Mouse (Mus musculus) hindbrain, postnatal 0 days (tissue): ENCODE measurements at regions not wholly inside any gene's neighbourhood (a gene's known extent, or its start where the extent isn't known, plus 50 kb on each side); places are given as distances from the start of the nearest gene placed in this dataset.
"Not testable (repeated sequence)": the region's sequence is repeated elsewhere in the genome, so short reads cannot be mapped to it uniquely, and the experiment has no call there.

Source experiments
- ATAC-seq: fragments of 200-750 bp; cut with Nextera tagmentation; 2 replicates; pipeline ENCODE4 v1.8.0; 2017; ENCODE audit warnings: mild to moderate bottlenecking, moderate TSS enrichment, moderate library complexity
- DNase-seq: peaks from one replicate; pipeline ENCODE4 v3.0.0-alpha.2; 2015; ENCODE audit warnings: low spot score
- H3K27ac ChIP-seq: fragments of 300-500 bp; sonication (generic); 2 replicates; pipeline ENCODE4 v1.5.1; 2014; ENCODE audit warnings: mild to moderate bottlenecking
- H3K27me3 ChIP-seq: fragments of 300-500 bp; sonication (generic); 2 replicates; pipeline ENCODE4 v1.6.1; 2014; ENCODE audit warnings: low read length, mixed read lengths; ENCODE audit not compliant: insufficient read depth
- H3K36me3 ChIP-seq: fragments of 300-500 bp; sonication (generic); 2 replicates; pipeline ENCODE4 v1.6.1; 2014; ENCODE audit warnings: low read length, mixed read lengths; ENCODE audit not compliant: insufficient read depth
- H3K4me1 ChIP-seq: fragments of 300-500 bp; sonication (generic); 2 replicates; pipeline ENCODE4 v1.6.1; 2014; ENCODE audit warnings: antibody characterized with exemption, low read length, mixed read lengths; ENCODE audit not compliant: insufficient read depth
- H3K4me2 ChIP-seq: fragments of 300-500 bp; sonication (generic); 2 replicates; pipeline ENCODE4 v1.6.1; 2014; ENCODE audit warnings: low read depth, mild to moderate bottlenecking, low read length, moderate library complexity, mixed read lengths
- H3K4me3 ChIP-seq: fragments of 300-500 bp; sonication (generic); 2 replicates; pipeline ENCODE4 v1.5.1; 2014; ENCODE audit warnings: low read length
- H3K9ac ChIP-seq: fragments of 300-500 bp; sonication (generic); replicated peaks from 2 replicates; pipeline ENCODE4 v1.6.1; 2014; ENCODE audit warnings: mild to moderate bottlenecking, low read length, moderate library complexity, mixed read lengths
- H3K9me3 ChIP-seq: fragments of 300-500 bp; sonication (generic); 2 replicates; pipeline ENCODE4 v1.6.1; 2016; ENCODE audit warnings: low read length, mixed read lengths
- WGBS: fragments of 180-500 bp; shearing (Covaris S2); extraction: QIAGEN DNeasy Blood & Tissue Kit; methylation state at CpG from one replicate; pipeline ENCODE4 v1.1.7; 2014; 5-methylcytosine and 5-hydroxymethylcytosine counted together

DNA sequence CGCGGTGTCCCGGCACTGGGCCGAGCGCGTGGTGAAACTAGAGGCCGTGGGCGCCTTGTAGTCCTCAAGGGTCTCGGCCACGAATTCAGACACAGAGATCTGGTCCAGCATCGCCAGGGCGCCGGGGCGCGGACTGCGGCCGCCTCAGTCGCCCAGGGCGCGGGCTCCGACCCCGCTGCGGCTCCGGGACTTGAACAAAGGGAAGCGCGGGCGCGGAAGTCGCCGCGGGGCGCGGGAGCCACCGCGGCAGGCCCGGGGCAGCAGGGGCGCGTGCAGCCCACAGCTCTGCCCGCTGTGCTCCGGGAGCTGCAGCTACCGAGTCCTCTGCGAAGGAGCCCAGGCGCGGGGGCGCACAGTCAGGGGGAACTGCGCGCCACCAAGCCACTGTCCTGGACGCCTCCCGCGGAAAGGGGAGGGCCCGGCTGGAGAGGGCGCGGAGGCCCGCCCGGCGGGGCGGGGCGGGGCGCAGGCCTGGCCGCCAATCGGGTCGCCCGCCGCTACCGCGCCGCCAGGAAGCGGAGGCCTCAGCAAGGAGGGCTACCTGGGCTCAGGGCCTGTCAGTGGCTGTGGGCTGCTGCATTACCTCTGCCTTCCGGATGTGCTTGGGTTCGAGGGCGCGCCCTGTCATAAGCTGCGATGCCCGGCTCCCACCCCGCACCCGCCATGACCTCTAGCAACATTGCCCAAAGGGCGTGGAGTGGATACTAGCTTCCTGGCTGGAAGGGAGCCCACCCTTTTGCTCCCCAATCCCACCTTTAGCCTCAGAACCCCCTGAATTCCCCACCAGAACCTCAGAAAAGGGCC is 155.2 kb upstream of the 9030624G23Rik start:
- not testable (repeated sequence) for H3K9me3 ChIP-seq, H3K36me3 ChIP-seq, H3K27me3 ChIP-seq, ATAC-seq, H3K9ac ChIP-seq, H3K4me1 ChIP-seq
- Histone ChIP-seq H3K4me2 (peak overlapping the region; percentile 44; the same call in 1 of the 2 replicates), H3K27ac (peak overlapping the region; percentile 46), H3K4me3 (peak overlapping the region; percentile 43)
- WGBS: 4% methylated on average over 41 of the region's 77 CpGs
- peak; percentile 6 for DNase-seq
